Mouse (Mus musculus) ES-Bruce4 (cell line): ENCODE results near the gene Rsl24d1.

ENCODE experiments used
- CTCF ChIP-seq: IDR thresholded peaks from one replicate; pipeline ENCODE4 v1.8.1; 2011; ENCODE audit warnings: low read depth, low read length
- EP300 ChIP-seq: IDR thresholded peaks from 2 replicates; pipeline ENCODE4 v1.6.1; 2011; ENCODE audit warnings: low read depth, low read length; ENCODE audit not compliant: insufficient read depth
- POLR2A ChIP-seq: IDR thresholded peaks from one replicate; pipeline ENCODE4 v1.8.1; 2011; ENCODE audit warnings: low read length; ENCODE audit not compliant: insufficient read depth

DNA sequence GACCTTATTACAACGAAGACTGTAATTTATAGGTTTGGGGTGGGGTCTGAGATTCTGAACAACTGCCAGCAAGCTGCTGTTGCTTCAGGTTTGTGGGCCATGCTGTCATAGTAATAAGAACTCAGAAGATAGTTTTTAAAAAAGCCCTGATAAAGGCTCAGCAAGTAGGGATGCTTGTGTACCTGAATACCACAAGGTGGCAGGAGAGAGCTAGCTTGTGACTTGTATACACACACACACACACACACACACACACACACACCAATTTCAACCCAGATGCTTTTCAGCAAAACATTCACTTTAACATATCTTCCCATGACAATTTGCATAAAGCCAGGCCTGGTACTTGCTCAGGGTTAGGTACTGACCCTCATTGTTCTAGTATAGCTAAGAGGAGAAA is 46.0 kb downstream of the Rsl24d1 start:
- TF ChIP-seq CTCF (no peak), POLR2A (no peak), EP300 (no peak)
